Mouse (Mus musculus) intestine, embryonic 16.5 days (tissue): ENCODE data around the gene Lcn5. TPM values are rescaled to one million over a fixed set of nuclear protein-coding genes. Genes with fewer than 3 reads are reported as not detected.

Experiments used
- ATAC-seq: fragments of 200-750 bp; cut with Nextera tagmentation; 2 replicates; pipeline ENCODE4 v1.8.0; 2017; ENCODE audit warnings: moderate TSS enrichment, moderate library complexity
- H3K27ac ChIP-seq: fragments of 300-500 bp; sonication (generic); 2 replicates; pipeline ENCODE4 v1.5.1; 2014; ENCODE audit warnings: mild to moderate bottlenecking, low read length
- H3K27me3 ChIP-seq: fragments of 300-500 bp; sonication (generic); replicated peaks from 2 replicates; pipeline ENCODE4 v1.6.1; 2014; ENCODE audit warnings: low read length, control low read depth, mixed read lengths; ENCODE audit not compliant: control insufficient read depth, insufficient read depth
- H3K36me3 ChIP-seq: fragments of 300-500 bp; sonication (generic); 2 replicates; pipeline ENCODE4 v1.6.1; 2014; ENCODE audit warnings: low read length, control low read depth; ENCODE audit not compliant: control insufficient read depth, insufficient read depth
- H3K4me1 ChIP-seq: fragments of 300-500 bp; sonication (generic); 2 replicates; pipeline ENCODE4 v1.6.1; 2014; ENCODE audit warnings: low read length, control low read depth, mixed read lengths; ENCODE audit not compliant: control insufficient read depth, insufficient read depth
- H3K4me2 ChIP-seq: fragments of 300-500 bp; sonication (generic); 2 replicates; pipeline ENCODE4 v1.6.1; 2014; ENCODE audit warnings: low read depth, low read length, control low read depth
- H3K4me3 ChIP-seq: fragments of 300-500 bp; sonication (generic); 2 replicates; pipeline ENCODE4 v1.5.1; 2014; ENCODE audit warnings: mild to moderate bottlenecking, low read length
- H3K9ac ChIP-seq: fragments of 300-500 bp; sonication (generic); 2 replicates; pipeline ENCODE4 v1.6.1; 2014; ENCODE audit warnings: low read depth, low read length
- H3K9me3 ChIP-seq: fragments of 300-500 bp; sonication (generic); 2 replicates; pipeline ENCODE4 v1.6.1; 2016; ENCODE audit warnings: low read length, control low read depth; ENCODE audit not compliant: control insufficient read depth
- WGBS: fragments of 180-500 bp; shearing (Covaris S2); extraction: QIAGEN DNeasy Blood & Tissue Kit; methylation state at CpG from one replicate; pipeline ENCODE4 v1.1.7; 2014; 5-methylcytosine and 5-hydroxymethylcytosine counted together
- polyA plus RNA-seq: library from polyadenylated mRNA; unstranded; fragments of >200 nt; fragmentation: Nextera tagmentation; extraction: Ambion mirVana; gene quantifications from 2 replicates; pipeline ENCODE4 v1.2.1, GENCODE M21; 2015

Gene Lcn5
- polyA plus RNA-seq, 1 experiment from 2014 or later, result not detected

DNA sequence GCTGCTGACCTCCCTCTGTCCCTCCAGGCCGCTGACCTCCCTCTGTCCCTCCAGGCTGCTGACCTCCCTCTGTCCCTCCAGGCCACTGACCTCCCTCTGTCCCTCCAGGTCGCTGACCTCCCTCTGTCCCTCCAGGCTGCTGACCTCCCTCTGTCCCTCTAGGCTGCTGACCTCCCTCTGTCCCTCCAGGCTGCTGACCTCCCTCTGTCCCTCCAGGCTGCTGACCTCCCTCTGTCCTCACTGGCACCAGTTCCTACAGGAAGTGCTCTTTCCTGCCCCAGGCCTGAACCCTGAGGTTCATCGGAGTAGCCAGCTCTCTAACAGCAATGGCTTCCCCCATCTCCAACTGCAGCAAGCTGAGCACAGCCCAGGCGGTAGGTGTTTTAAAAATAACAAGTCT, 29.0 kb upstream of the Lcn5 start:
- Histone ChIP-seq H3K27ac (no peak overlapping the region), H3K27me3 (no peaks in the 10 kb centered on the region), H3K4me1 (no peaks in the 10 kb centered on the region), H3K9ac (no peak overlapping the region), H3K4me3 (no peak overlapping the region), H3K9me3 (no peaks in the 10 kb centered on the region), H3K36me3 (no peaks in the 10 kb centered on the region), H3K4me2 (no peak overlapping the region)
- no peak for ATAC-seq
- WGBS, result 48% methylated on average over 4 of the region's 4 CpGs

DNA sequence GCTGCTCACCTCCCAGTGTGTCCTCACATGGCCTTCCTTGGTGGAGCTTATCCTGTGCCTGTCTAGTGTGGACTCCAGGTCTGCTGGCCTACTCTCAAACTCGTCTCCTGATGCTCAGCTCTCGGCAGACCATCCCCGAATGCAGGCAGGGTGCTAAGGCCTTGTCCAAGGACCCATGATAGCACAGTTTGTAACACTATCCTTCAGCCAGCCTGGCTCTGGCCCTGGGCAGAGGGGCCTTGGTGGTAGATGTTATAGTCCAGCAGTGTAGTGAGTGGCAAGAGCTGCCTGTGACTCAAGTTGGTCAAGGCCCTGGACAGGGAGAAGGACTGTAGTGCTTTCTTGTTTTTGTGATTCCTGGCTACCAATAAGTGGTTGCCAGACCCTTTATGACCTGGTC, 24.1 kb upstream of the Lcn5 start:
- ATAC-seq, result no peak
- Histone ChIP-seq H3K36me3 (no peaks in the 10 kb centered on the region), H3K4me2 (no peak overlapping the region), H3K9ac (no peak overlapping the region), H3K27ac (no peak overlapping the region), H3K27me3 (no peaks in the 10 kb centered on the region), H3K4me3 (no peak overlapping the region), H3K9me3 (no peaks in the 10 kb centered on the region), H3K4me1 (no peaks in the 10 kb centered on the region)
- WGBS, result 87% methylated on average over 3 of the region's 3 CpGs

DNA sequence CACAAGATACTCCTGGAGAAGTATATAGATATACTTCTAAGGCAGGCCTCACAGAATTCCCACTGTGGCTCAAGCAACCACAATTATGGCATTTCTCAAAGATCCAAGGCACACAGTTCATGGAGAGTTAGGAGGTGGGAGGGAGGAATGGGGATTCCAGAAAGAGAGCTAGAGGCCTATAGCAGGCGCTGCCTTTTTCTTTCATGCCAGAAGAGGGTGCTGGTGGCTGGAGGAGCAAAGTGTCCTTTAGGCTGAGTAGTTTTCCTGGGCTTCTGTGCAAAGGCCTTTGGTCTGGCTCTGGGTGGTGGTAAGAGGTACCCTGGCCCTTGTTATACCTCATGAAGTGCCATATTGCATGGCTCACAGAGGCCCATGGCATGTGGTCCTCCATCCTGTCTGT, 23.7 kb upstream of the Lcn5 start:
- H3K27me3 ChIP-seq, result no peaks in the 10 kb centered on the region
- no peaks in the 10 kb centered on the region for H3K9me3 ChIP-seq
- no peak overlapping the region for H3K4me3 ChIP-seq
- H3K4me1 ChIP-seq, result no peaks in the 10 kb centered on the region
- H3K36me3 ChIP-seq, result no peaks in the 10 kb centered on the region
- no peak for ATAC-seq
- H3K9ac ChIP-seq, result no peak overlapping the region
- no peak overlapping the region for H3K4me2 ChIP-seq
- WGBS, result 58% methylated on average over 1 of the region's 1 CpGs
- H3K27ac ChIP-seq, result no peak overlapping the region

DNA sequence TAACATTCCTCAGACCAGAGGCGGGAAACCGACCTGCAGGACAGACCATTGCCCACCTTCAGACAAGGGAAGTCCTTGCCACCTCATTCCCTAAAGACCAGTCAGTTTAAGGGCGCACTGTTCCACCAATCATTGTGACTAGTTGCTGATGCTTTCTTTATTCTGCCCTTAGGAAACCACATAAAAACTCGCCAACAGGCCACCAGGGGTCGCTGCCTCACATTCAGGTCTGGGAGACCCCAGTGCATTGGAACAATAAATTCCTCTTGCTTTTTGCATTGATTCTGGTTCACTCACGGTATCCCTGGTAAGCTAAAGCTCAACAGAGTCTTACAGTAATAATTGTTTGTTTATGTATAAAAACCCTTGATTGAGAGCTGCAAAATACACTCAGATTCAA, 17.9 kb upstream of the Lcn5 start:
- no peak for ATAC-seq
- H3K9me3 ChIP-seq, result no peaks in the 10 kb centered on the region

DNA sequence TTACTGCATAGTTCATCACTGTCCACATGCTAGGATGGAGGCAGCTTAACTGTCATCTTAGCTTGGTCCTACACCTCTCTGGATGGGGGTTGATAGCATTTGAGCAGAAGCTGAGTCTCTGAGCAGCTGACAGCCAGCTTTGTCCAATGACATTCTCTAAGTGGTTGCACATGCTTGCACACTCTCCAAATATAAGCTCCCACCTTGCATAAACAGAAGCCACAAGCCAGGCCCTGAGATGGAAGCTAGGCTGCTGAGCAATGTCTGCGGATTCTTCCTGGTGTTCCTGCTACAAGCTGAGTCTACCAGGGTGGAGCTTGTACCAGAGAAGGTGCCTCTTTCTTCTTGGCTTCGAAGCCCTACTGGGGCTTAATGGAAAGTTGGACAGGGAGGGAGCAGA, 4.8 kb upstream of the Lcn5 start, which contains the start of gene Lcn8:
Gene Lcn8 (plus strand): TSS at position 219 of the 400 bp plus-strand sequence.
- WGBS, result 83% methylated on average over 2 of the region's 2 CpGs
- no peak for ATAC-seq
- H3K4me1 ChIP-seq, result no peaks in the 10 kb centered on the region

More for the DNA sequence above, 17.9 kb upstream of the Lcn5 start:
- no peaks in the 10 kb centered on the region for H3K36me3 ChIP-seq
- H3K27me3 ChIP-seq, result no peaks in the 10 kb centered on the region
- H3K9ac ChIP-seq, result no peak overlapping the region
- H3K27ac ChIP-seq, result no peak overlapping the region
- 18% methylated on average over 6 of the region's 6 CpGs for WGBS
- H3K4me1 ChIP-seq, result no peaks in the 10 kb centered on the region
- H3K4me3 ChIP-seq, result no peak overlapping the region
- no peak overlapping the region for H3K4me2 ChIP-seq

DNA sequence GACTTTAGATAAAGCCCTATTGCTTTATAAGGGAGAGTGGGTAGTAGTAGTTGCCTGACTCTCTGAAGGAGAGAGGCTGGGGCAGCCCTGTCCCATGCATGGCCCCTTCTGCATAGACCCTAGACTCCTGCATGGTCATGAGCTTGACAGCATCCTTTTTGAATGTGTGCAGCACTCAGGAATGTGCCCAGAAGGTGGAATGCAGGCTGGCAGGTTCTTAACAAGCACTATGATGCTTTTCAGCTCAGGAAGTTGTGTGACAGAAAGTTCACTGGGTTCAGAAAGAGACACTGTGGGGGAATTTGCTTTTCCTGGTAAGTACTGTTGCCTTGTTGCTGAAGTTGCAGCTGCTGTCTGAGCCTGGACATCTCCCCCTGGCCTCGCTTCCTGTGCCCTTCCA, 3.2 kb upstream of the Lcn5 start:
- no peaks in the 10 kb centered on the region for H3K4me1 ChIP-seq
- 79% methylated on average over 1 of the region's 1 CpGs for WGBS
- H3K9ac ChIP-seq, result no peak overlapping the region
- H3K4me3 ChIP-seq, result no peak overlapping the region
- no peak overlapping the region for H3K4me2 ChIP-seq
- ATAC-seq, result no peak
- no peak overlapping the region for H3K27ac ChIP-seq
- H3K9me3 ChIP-seq, result no peaks in the 10 kb centered on the region
- H3K27me3 ChIP-seq, result no peaks in the 10 kb centered on the region
- H3K36me3 ChIP-seq, result no peaks in the 10 kb centered on the region

More for the DNA sequence above, 4.8 kb upstream of the Lcn5 start, which contains the start of gene Lcn8:
- no peak within 1 kb of the TSS for H3K4me2 ChIP-seq
- H3K36me3 ChIP-seq, result no peaks in the 10 kb centered on the region
- no peak within 1 kb of the TSS for H3K27ac ChIP-seq
- H3K27me3 ChIP-seq, result no peaks in the 10 kb centered on the region
- H3K9ac ChIP-seq, result no peak within 1 kb of the TSS
- no peak within 1 kb of the TSS for H3K4me3 ChIP-seq
- no peaks in the 10 kb centered on the region for H3K9me3 ChIP-seq

DNA sequence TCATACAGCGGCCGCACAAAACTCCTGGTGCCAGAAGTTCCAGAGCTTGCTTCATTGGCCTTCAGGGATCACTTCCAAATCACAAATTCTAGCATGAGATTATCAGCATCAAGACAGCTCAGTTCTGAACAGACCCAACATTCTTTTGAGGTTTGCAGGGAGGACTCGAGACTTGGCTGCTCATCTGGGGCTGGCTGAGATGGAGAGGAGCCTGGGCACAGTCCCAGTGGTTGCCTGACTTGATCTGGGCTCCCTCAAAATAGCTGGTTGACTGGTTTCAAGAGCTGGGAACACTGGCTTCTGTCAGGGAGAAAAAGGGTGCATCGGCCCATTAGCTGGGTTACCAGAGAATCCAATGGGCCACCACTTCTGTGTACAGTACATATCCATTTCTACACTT, 1.1 kb upstream of the Lcn5 start:
- no peak overlapping the region for H3K4me3 ChIP-seq
- no peak for ATAC-seq
- H3K9ac ChIP-seq, result no peak overlapping the region
- 86% methylated on average over 4 of the region's 4 CpGs for WGBS
- no peak overlapping the region for H3K27ac ChIP-seq
- no peaks in the 10 kb centered on the region for H3K36me3 ChIP-seq
- no peaks in the 10 kb centered on the region for H3K4me1 ChIP-seq
- H3K4me2 ChIP-seq, result no peak overlapping the region
- H3K27me3 ChIP-seq, result no peaks in the 10 kb centered on the region
- H3K9me3 ChIP-seq, result no peaks in the 10 kb centered on the region

DNA sequence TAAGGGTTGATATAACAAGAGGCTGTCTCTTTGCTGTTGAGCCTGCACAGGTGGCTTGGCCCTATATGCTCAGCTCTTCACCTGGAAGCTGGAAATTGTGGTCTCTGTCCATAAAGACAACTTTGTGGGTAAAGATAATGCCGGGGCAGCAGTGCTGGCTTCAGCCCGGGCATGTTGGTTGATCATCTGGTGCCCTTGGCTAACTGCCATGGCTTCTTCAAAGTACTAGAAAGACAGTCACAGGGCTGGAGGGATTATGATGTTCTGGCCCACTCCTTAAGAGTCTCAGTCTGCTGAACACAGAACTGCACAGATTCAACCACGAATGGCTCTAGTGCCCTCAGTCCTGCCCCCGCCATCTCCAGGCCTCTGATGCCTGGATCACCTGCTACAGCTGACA, 506 bp upstream of the Lcn5 start:
- Histone ChIP-seq H3K4me3 (no peak overlapping the region), H3K4me1 (no peaks in the 10 kb centered on the region), H3K4me2 (no peak overlapping the region), H3K27ac (no peak overlapping the region), H3K9ac (no peak overlapping the region), H3K9me3 (no peaks in the 10 kb centered on the region), H3K36me3 (no peaks in the 10 kb centered on the region), H3K27me3 (no peaks in the 10 kb centered on the region)
- WGBS, result 78% methylated on average over 4 of the region's 4 CpGs
- no peak for ATAC-seq

DNA sequence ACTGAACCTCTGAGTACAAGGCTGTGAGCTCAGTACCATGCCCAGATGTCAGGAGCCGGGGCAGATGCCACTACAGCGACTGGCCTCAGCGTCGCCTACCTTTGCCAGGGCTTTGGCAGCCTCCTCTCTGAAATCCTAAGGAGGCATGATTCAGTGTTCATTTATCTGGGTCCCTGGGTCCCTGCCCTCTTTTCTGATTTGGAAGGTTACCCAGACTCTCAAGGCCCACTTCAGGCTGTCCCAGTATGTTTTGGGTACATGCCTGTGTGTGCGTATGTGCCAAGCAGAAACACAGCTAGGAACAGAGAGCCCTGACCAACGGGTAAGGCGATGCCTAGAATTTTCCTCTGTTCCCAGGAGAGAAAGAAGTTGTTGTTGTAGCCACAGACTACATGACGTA, 2.5 kb downstream of the Lcn5 start:
- Histone ChIP-seq H3K36me3 (no peaks in the 10 kb centered on the region), H3K9me3 (no peaks in the 10 kb centered on the region), H3K27me3 (no peaks in the 10 kb centered on the region), H3K9ac (no peak overlapping the region), H3K4me2 (no peak overlapping the region), H3K27ac (no peak overlapping the region), H3K4me1 (no peaks in the 10 kb centered on the region), H3K4me3 (no peak overlapping the region)
- ATAC-seq, result no peak
- WGBS, result 84% methylated on average over 8 of the region's 8 CpGs

DNA sequence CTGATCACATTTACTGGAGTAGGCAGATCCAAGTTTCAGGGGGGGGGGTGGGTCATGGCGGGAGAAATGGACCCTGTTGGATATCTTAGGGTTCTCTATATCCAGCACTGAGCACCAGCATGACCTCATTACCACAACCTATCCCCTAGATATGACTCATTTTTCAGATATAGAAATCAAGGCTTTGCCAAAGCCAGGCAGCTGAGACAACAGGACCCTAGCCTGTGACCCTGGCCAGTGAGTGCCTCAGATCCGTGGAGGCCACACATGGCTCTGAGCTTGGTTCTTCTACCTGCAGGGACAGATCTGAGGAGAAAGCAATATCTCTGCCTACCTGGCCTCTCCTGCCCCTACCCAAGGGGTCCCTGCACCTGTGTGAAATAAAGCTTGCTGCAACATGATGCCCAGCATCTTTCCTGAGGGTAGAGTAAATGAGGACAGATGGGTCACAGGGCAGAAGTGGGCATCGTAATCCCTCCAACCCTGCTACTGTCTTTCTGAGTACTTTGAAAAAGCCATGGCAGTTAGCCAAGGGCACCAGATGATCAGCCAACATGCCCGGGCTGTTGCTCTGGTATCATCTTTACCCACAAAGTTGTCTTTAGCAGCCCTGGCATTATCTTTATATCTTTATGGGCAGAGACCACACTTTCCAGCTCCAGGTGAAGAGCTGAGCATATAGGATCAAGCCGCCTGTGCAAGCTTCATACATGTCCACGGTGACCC, 3.7 kb downstream of the Lcn5 start:
- H3K36me3 ChIP-seq, result no peaks in the 10 kb centered on the region
- WGBS, result 86% methylated on average over 6 of the region's 6 CpGs
- no peak overlapping the region for H3K9ac ChIP-seq
- no peaks in the 10 kb centered on the region for H3K27me3 ChIP-seq
- no peak overlapping the region for H3K4me2 ChIP-seq
- no peak overlapping the region for H3K27ac ChIP-seq
- H3K9me3 ChIP-seq, result no peaks in the 10 kb centered on the region
- no peak for ATAC-seq
- H3K4me1 ChIP-seq, result no peaks in the 10 kb centered on the region
- H3K4me3 ChIP-seq, result no peak overlapping the region
